Mouse (Mus musculus) lung, adult 2 months (tissue): ENCODE results near the gene Gm42674. TPM values are rescaled to one million over a fixed set of nuclear protein-coding genes. Genes with fewer than 3 reads are reported as not detected.

Experiments
- DNase-seq: peaks from one replicate; pipeline ENCODE4 v3.0.0; 2022
- H3K4me1 ChIP-seq: fragments of 200-500 bp; 2 replicates; pipeline ENCODE4 v1.6.1; 2011; ENCODE audit warnings: low read length; ENCODE audit not compliant: control insufficient read depth, insufficient read depth
- H3K4me3 ChIP-seq: fragments of 200-500 bp; replicated peaks from 2 replicates; pipeline ENCODE3; 2011; ENCODE audit warnings: low read depth, mild to moderate bottlenecking, control low read depth, low read length; ENCODE audit errors: extremely low read depth
- CTCF ChIP-seq: fragments of 200-500 bp; IDR thresholded peaks from 2 replicates; pipeline ENCODE4 v1.5.1; 2011; ENCODE audit warnings: mild to moderate bottlenecking, low read length, control low read depth; ENCODE audit not compliant: insufficient read depth
- POLR2A ChIP-seq: fragments of 200-500 bp; IDR thresholded peaks from 2 replicates; pipeline ENCODE4 v1.6.1; 2011; ENCODE audit warnings: low read depth, mild to moderate bottlenecking, control low read depth, low read length, borderline replicate concordance; ENCODE audit errors: extremely low read depth
- WGBS: fragments of 180-500 bp; shearing (Covaris S2); methylation state at CpG from one replicate; pipeline ENCODE4 v1.1.7; 2018; 5-methylcytosine and 5-hydroxymethylcytosine counted together
- polyA plus RNA-seq: library from polyadenylated mRNA; depleted of rRNA; stranded (reverse); fragments of >200 nt; gene quantifications from 2 replicates; pipeline ENCODE4 v1.2.3, GENCODE M21; 2012

Gene Gm42674
- polyA plus RNA-seq, 1 experiment, result not detected

DNA sequence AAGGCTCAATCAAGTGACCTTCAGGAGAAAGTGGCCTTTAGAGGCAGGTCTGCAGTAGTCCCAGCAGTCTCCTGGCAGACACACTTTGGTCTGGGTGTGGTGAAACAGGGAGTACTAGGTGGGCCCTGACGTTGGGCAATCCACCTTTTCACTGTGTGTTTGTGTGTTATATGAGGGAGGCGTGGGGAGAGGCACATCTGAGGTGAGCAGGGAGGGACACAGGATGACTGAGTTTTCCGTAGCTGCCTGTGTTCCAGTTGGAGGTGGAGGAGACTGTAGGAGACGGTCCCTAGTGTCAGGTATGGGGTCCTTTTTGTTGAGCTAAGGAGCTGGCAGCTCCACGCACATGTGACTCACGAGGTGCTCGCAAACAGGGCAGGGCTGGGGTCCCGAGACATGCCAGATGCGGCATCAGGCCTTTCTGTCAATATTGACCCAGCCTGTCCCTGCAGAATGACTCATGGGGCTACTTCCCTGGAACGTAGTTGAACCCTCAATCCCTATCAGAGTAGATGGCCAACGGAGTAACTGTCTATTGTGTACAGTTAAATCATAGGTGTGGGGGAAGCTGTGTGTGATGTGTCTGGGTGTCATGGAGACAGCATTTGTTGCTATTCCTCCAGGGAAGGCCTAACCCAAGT, 13.0 kb downstream of the Gm42674 start:
- peak; percentile 41 for DNase-seq
- TF ChIP-seq POLR2A, result no peak
- TF ChIP-seq CTCF, result no peak
- Histone ChIP-seq H3K4me1 (0 out of 2 replicates have a peak, but pooled peaks cover 2% of the 10 kb centered on the region), H3K4me3 (peak overlapping the region; percentile 6)
- 64% methylated on average over 11 of the region's 11 CpGs for WGBS

DNA sequence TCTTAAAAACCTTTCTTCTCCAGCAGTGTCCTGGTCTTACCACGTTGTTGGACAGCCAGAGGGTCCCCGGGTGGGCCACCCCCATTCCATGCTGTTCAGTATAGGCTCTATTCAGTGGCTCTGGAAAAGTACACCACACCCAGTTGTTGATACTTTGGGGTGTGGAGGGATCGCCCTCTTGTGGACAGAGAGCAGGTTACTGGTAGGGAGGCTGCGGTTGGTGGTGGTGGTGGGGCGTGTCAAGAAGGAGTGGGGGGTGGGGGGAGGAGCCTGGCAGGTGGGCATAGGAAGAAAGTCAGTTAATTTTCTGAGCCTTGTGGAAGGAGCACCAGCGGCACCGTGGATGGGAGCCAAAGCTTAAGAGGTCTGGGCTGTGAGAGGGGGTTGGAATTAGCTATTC, 13.7 kb downstream of the Gm42674 start:
- WGBS, result 4% methylated on average over 7 of the region's 7 CpGs
- Histone ChIP-seq H3K4me3 (peak overlapping the region; percentile 6), H3K4me1 (0 out of 2 replicates have a peak, but pooled peaks cover 2% of the 10 kb centered on the region)
- no peak for TF ChIP-seq POLR2A
- peak; percentile 79 for TF ChIP-seq CTCF
- peak; percentile 69 for DNase-seq

DNA sequence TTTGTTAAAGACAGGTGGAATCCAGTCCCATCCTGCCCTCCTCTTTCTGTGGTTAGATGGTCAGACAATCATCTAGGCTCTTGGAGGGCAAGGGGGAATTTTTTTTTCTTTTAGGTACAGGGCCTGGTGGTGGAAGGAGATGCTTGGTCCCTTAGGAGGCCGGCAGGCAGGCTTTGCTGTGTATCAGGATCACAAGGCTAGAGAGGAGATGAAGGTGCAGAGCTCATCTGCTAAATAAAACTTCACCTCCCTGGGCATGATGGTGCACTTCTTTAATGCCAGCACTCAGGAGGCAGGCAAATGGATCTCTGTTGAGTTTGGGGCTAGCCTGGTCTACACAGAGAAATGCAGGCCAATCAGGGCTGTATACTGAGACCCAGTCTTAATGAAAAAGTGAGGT, 14.2 kb downstream of the Gm42674 start:
- no peak overlapping the region for H3K4me3 ChIP-seq
- whole genome bisulfite sequencing, result 48% methylated on average over 1 of the region's 1 CpGs
- H3K4me1 ChIP-seq, result 0 out of 2 replicates have a peak, but pooled peaks cover 2% of the 10 kb centered on the region
- no peak for TF ChIP-seq CTCF
- TF ChIP-seq POLR2A, result no peak
- DNase-seq, result no peak

DNA sequence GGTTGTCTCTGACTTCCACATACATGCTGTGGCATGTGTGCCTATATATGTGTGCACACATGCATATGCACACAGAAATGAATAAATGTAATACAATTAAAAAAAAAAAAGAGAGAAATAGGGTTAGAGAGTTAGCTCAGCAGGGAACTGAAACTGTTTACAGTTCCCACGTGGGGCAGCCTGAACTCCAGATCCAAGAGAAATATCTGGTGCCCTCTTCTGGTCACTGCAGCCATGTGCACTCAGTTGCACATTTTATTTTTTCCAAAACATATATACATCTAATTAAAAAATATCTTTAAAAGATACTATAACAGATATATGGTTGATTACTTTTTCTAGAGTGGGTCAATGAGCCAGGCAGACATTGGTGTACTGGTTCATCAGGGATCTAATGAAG, 15.9 kb downstream of the Gm42674 start:
- no peak for DNase-seq
- 13% methylated on average over 1 of the region's 1 CpGs for WGBS
- Histone ChIP-seq H3K4me3 (no peak overlapping the region), H3K4me1 (0 out of 2 replicates have a peak, but pooled peaks cover 2% of the 10 kb centered on the region)
- 0 out of 2 replicates have a peak, but pooled peaks have one; percentile 3 for TF ChIP-seq CTCF
- TF ChIP-seq POLR2A, result no peak

DNA sequence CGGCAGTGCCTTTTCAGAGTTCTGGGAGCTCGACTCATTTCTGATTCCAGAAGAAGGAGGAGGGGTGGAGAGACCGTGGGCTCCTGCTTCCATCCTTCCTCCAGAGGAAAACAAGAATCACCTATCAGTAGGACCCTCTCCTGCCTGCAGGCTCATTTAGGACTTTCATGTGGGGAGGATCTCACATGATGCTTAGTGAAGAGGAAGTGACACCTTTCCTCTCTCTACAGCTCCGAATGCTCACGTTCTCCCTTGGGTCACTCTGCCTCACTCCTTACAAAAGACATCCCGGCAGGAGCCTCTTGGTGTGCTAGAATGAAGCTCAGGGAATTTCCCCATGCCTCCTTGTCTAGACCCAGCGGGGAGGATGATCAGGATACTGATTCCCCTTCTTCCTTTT, 19.8 kb downstream of the Gm42674 start:
- H3K4me1 ChIP-seq, result no peaks in the 10 kb centered on the region; the same call in 1 of the 2 replicates
- no peak for DNase-seq
- TF ChIP-seq POLR2A, result no peak
- no peak for TF ChIP-seq CTCF
- H3K4me3 ChIP-seq, result no peak overlapping the region
- WGBS, result 37% methylated on average over 7 of the region's 7 CpGs

DNA sequence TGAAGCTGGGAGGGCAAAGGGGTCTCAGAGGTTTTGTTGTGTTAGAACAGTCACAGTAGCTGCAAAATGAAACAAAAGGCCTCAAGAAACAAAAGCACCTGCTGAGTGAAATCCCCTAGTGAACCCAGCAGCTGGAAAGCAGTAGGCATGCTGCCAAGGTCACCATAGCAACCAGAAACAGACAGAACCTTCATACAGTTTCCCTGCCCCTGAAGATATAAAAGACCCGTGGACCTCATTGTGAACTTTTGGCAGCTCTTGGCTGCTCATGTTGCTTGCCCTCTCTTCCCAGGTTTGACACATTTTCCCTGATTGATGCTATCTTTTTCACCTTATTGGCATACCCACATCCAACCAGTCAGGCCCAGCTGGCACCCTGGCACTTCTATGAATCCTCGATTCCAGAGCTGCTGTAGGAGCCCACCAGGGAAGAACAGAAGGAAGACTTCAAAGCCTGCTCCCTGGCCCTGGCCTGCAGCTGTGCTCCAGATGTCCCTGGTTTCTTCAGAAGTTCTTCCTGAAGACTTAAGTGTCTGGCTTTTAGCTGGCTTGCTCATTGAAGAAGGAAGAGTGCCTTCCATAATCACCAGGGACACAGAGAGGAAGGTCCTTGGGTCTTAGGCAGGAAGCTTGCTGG, 21.8 kb downstream of the Gm42674 start:
- WGBS, result 9% methylated on average over 2 of the region's 2 CpGs
- TF ChIP-seq POLR2A (no peak), CTCF (no peak)
- Histone ChIP-seq H3K4me3 (no peak overlapping the region), H3K4me1 (no peaks in the 10 kb centered on the region; the same call in 1 of the 2 replicates)
- peak; percentile 46 for DNase-seq

DNA sequence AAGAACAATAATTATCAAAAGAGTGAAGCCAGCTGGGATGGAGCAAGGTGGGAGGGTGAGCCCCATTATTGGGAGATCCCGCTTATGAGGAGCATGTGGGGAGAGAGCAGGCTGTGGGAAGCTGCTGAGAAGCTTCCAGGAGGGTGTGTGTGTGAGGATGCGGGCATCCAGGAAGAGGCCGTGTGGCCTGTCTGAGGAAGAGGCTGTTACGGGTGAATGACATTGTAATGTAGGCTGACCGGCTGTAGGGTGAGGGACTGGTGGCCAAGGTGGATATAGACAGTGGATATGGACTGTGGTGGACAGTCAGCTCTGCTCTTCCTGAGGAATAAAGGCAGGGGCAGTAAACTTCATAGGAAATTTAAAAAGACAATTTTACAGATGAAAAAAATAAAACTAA, 23.8 kb downstream of the Gm42674 start:
- Histone ChIP-seq H3K4me3 (no peak overlapping the region), H3K4me1 (no peaks in the 10 kb centered on the region; the same call in 1 of the 2 replicates)
- no peak for TF ChIP-seq POLR2A
- no peak for TF ChIP-seq CTCF
- no peak for DNase-seq
- WGBS, result 73% methylated on average over 5 of the region's 5 CpGs

DNA sequence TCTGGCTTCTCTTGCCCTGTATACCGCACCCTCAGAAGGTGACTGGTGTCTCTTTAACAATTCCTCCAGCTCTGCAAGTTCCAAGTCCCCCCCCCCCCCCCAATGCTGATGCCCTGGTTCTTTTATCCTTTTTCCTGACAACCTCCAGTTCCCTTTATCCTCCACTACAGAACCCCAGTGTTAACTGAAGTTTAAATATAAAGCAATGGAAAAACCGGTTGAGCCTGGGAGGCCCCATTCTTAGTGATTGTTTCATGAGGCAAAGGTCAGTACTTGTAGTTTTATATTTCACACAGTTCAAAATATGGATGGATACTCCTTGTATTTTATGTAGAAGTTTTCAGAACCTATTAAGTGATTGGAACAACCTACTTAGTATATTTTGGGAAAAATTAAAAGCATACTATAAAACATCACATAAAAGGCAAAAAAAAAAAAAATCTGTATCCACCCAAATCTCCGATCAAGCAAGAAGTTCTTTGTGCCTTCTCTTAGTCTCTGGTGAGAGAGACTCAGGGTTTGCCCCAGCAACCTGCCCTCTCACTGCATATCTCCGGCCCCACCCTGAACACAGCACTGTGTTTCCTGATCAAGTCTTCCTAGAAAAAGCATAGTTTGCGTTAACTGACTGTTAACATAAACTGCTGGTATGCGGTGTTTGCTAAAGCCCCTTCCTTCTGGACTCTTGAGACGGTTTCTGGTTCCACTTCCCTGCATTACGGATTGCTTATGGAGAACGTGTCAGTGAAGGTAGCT, 24.7 kb downstream of the Gm42674 start:
- no peak for TF ChIP-seq CTCF
- TF ChIP-seq POLR2A, result no peak
- 45% methylated on average over 9 of the region's 9 CpGs for WGBS
- Histone ChIP-seq H3K4me3 (no peak overlapping the region), H3K4me1 (no peaks in the 10 kb centered on the region; the same call in 1 of the 2 replicates)
- no peak for DNase-seq

DNA sequence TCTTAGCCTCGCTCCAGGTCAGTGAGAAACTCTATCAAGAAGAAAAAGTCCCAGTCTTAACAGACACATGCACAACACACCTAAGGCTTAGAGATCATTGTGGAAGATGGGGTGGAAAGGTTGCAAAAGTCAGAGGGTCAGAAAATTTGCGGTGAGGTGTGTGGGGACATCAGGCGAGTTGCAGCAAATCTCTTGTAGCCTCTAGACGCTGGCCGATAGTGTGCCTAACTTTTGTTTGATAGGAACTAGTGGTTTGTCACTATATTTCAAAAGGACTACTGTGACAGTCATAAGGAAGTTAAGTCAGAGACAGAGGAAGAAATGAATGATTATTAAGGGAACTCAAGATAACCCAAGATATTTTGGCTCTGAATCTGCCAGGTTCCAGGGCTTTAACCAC, 25.7 kb downstream of the Gm42674 start:
- TF ChIP-seq CTCF (no peak), POLR2A (no peak)
- WGBS, result 81% methylated on average over 5 of the region's 5 CpGs
- DNase-seq, result no peak
- no peaks in the 10 kb centered on the region; the same call in 1 of the 2 replicates for H3K4me1 ChIP-seq
- H3K4me3 ChIP-seq, result no peak overlapping the region

DNA sequence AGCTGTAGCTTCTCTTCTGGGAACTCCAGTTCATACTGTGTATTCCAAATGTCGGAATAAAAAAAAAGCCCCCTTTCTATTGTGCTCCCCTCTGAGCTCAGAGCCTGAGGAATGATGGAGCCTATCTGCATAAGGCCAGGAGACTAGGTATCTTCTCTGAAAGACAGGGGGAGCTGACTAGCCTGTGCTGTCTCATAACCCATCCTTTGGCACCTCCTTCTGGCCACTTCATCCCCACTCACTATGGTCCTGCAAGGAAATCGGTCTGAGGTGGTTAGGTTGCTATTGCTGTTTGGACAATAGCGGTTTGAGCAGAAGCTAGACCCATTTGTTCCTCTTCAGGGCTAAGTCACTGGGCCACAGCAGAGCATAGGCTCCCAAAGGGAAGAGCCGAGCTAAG, 26.1 kb downstream of the Gm42674 start:
- DNase-seq, result no peak
- WGBS, result 56% methylated on average over 4 of the region's 4 CpGs
- H3K4me3 ChIP-seq, result no peak overlapping the region
- TF ChIP-seq CTCF (peak; percentile 51), POLR2A (no peak)
- H3K4me1 ChIP-seq, result no peaks in the 10 kb centered on the region; the same call in 1 of the 2 replicates

DNA sequence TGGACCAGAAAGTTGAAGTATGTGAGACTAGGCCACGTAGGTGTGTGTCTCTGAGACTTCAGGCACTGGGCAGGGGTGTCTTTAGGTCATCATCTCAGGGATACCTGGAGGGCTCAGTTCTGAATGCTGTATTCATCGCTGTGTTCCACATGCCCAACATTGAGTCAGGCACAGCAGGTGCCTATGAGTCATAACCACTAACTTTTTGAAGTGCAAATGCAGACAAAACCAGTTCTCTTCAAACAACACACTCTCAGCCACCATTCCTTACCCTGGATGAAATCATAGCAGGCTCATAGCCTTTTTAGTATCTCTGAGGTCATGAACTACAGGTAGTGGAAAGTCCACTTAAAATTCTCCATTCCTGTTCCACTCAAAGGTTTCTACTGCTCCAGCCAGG, 27.6 kb downstream of the Gm42674 start:
- H3K4me1 ChIP-seq, result no peaks in the 10 kb centered on the region; the same call in 1 of the 2 replicates
- no peak for TF ChIP-seq POLR2A
- no peak for TF ChIP-seq CTCF
- 68% methylated on average over 2 of the region's 2 CpGs for WGBS
- H3K4me3 ChIP-seq, result no peak overlapping the region
- no peak for DNase-seq
